23 mouse cellular contexts compared by ENCODE assay signal in the genomic region with DNA sequence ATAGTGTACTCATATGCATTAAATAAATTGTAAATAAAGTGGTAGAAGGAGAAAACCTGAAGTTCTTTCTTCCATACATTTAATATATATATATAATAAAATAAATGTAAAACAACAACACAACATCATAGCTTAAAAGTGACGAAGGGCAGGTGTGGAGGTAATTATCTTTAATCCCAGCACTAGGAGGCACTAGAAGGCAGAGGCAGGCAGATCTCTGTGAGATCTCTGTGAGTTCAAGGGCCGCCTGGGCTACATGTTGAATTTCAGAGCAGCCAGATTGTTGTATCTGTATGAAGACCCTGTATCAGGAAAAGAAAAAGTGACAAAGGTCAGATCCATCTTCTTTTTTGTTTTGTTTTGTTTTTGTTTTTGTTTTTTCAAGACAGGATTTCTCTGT. TPM values are rescaled to one million over a fixed set of nuclear protein-coding genes. Genes with fewer than 3 reads are reported as not detected.
DNase-seq lines count a peak whose midpoint lies in the region; ATAC-seq and TF ChIP-seq lines count a peak whose summit lies in the region.
"Had no signal": no experiment of that assay in that cellular context is flagged by ENCODE, and none has a peak within 500 bp of the region (broad histone marks: within the 10 kb centered on the region; RNA-seq: fewer than 3 reads in every experiment).

No protein-coding gene starts in this region.

- no peaks in the 10 kb centered on the region for H3K9me3 ChIP-seq in embryonic facial prominence, embryonic 10.5 days
- H3K9me3 ChIP-seq: heart, embryonic 13.5 days; hindbrain, embryonic 15.5 days; limb, embryonic 12.5 days; liver, embryonic 13.5 days; midbrain, embryonic 13.5 days; stomach, embryonic 15.5 days had no signal

- 86% methylated on average over 2 of the region's 2 CpGs for WGBS in heart, adult 2 months
- WGBS in embryonic facial prominence, embryonic 10.5 days: 86% methylated on average over 2 of the region's 2 CpGs

- no peak overlapping the region for H3K27ac ChIP-seq in heart, adult 2 months
- H3K27ac ChIP-seq in bone marrow macrophage, adult 2 months (ENCODE audit: insufficient read depth, low read depth, low read length): 0 out of 2 replicates have a peak overlapping the region, but pooled peaks have one; percentile 32
- no peak overlapping the region for H3K27ac ChIP-seq in embryonic facial prominence, embryonic 10.5 days (replicated peaks)
- H3K27ac ChIP-seq: heart, embryonic 13.5 days; hindbrain, embryonic 15.5 days; limb, embryonic 12.5 days; liver, embryonic 13.5 days; midbrain, embryonic 13.5 days; stomach, embryonic 15.5 days had no signal

- no peaks in the 10 kb centered on the region for H3K27me3 ChIP-seq in heart, adult 2 months (ENCODE audit: control insufficient read depth, insufficient read depth, low read length)
- no peaks in the 10 kb centered on the region for H3K27me3 ChIP-seq in embryonic facial prominence, embryonic 10.5 days (replicated peaks; ENCODE audit: low read depth, poor library complexity, severe bottlenecking)
- H3K27me3 ChIP-seq: heart, embryonic 13.5 days; hindbrain, embryonic 15.5 days; limb, embryonic 12.5 days; liver, embryonic 13.5 days; midbrain, embryonic 13.5 days; stomach, embryonic 15.5 days had no signal

- no peak overlapping the region for H3K4me3 ChIP-seq in heart, adult 2 months
- no peak overlapping the region for H3K4me3 ChIP-seq in bone marrow macrophage, adult 2 months (ENCODE audit: insufficient read depth, low read length)
- no peak overlapping the region for H3K4me3 ChIP-seq in embryonic facial prominence, embryonic 10.5 days
- H3K4me3 ChIP-seq: heart, embryonic 13.5 days; hindbrain, embryonic 15.5 days; limb, embryonic 12.5 days; liver, embryonic 13.5 days; midbrain, embryonic 13.5 days; stomach, embryonic 15.5 days had no signal

- no peak for DNase-seq in heart, adult 2 months
- no peak for DNase-seq in heart, postnatal 25 days (ENCODE audit: low spot score)
- DNase-seq in thymus, postnatal 14 days: peak; percentile 18
- no peak for DNase-seq in thymus, postnatal 4 days
- DNase-seq in embryo, embryonic 10 days (ENCODE audit: low spot score): no peak
- DNase-seq in embryonic facial prominence, embryonic 10.5 days (ENCODE audit: low spot score): no peak
- DNase-seq: adrenal gland, adult 2 months; cerebellum, adult 11 months; cerebellum, postnatal 25 days; heart, adult 11 months; heart, postnatal 36 days; kidney, adult 8-10 months; kidney, postnatal 14 days; liver, embryonic 13.5 days; right cerebral cortex, postnatal 14 days; thymus, adult 2 months had no signal

- H3K79me2 ChIP-seq in heart, adult 2 months (replicated peaks; ENCODE audit: control insufficient read depth, insufficient read depth, low read length): peaks cover 6% of the 10 kb centered on the region

- intact Hi-C loops in heart, adult 2 months (cut with DNase I): loop anchor here (5.0 kb wide), 2 partner anchors 44 to 94 kb away; partner anchors contain the start of gene Fos
- intact Hi-C loops in heart, postnatal 25 days (cut with DNase I): no loop called here

- no peak for TF ChIP-seq POLR2A in heart, adult 2 months (IDR thresholded peaks at IDR 0.05; ENCODE audit: insufficient read depth, low read depth, low read length)
- no peak for TF ChIP-seq POLR2A in bone marrow macrophage, adult 2 months (IDR thresholded peaks at IDR 0.05; ENCODE audit: borderline replicate concordance, low read depth, low read length)

- H3K9ac ChIP-seq in heart, adult 2 months (ENCODE audit: low read depth, low read length): no peak overlapping the region
- H3K9ac ChIP-seq: heart, embryonic 13.5 days; hindbrain, embryonic 15.5 days; limb, embryonic 12.5 days; liver, embryonic 13.5 days; midbrain, embryonic 13.5 days; stomach, embryonic 15.5 days had no signal

- peak; percentile 41 for TF ChIP-seq CTCF in heart, adult 2 months (IDR thresholded peaks at IDR 0.05)
- peak; percentile 19; the same call in 1 of the 2 replicates for TF ChIP-seq CTCF in bone marrow macrophage, adult 2 months (IDR thresholded peaks at IDR 0.05; ENCODE audit: low read depth, low read length)

- TF ChIP-seq EP300 in heart, adult 2 months (IDR thresholded peaks at IDR 0.05; ENCODE audit: insufficient read depth, low read depth, low read length): no peak

- peaks cover 4% of the 10 kb centered on the region for H3K4me1 ChIP-seq in heart, adult 2 months (ENCODE audit: control insufficient read depth, insufficient read depth, low read length)
- H3K4me1 ChIP-seq in bone marrow macrophage, adult 2 months (ENCODE audit: control insufficient read depth, insufficient read depth, low read length): peaks cover 47% of the 10 kb centered on the region
- peaks cover 9% of the 10 kb centered on the region for H3K4me1 ChIP-seq in embryonic facial prominence, embryonic 10.5 days
- H3K4me1 ChIP-seq: stomach, embryonic 15.5 days had no signal

- ATAC-seq in inflammation-experienced regulatory T-cells, adult 6 months: no peak
- ATAC-seq: midbrain, embryonic 13.5 days had no signal

- H3K36me3 ChIP-seq in heart, adult 2 months (ENCODE audit: control insufficient read depth, insufficient read depth, low read length): no peaks in the 10 kb centered on the region
- H3K36me3 ChIP-seq in embryonic facial prominence, embryonic 10.5 days (replicated peaks): no peaks in the 10 kb centered on the region
- H3K36me3 ChIP-seq: heart, embryonic 13.5 days; hindbrain, embryonic 15.5 days; limb, embryonic 12.5 days; liver, embryonic 13.5 days; midbrain, embryonic 13.5 days; stomach, embryonic 15.5 days had no signal

RNA-seq across cellular contexts. Expression of gene Tmed10, which starts 3.6 kb away (rescaled TPM):
- total RNA-seq in heart, adult 2 months (2021): 100 to 1,000 TPM; 164 to 186 TPM
- polyA plus RNA-seq in heart, adult 2 months (2012; rRNA removed): 108 and 130 TPM in 2 replicates
- 100 to 1,000 TPM; 155 to 163 TPM for total RNA-seq in heart, postnatal 25 days (2021)
- polyA plus RNA-seq in bone marrow macrophage, adult 2 months (2012; ENCODE audit: insufficient read depth, insufficient read length, missing spikeins): 291 and 303 TPM in 2 replicates
- polyA plus RNA-seq in inflammation-experienced regulatory T-cells, adult 6 months (2017; shearing (Covaris generic)): 100 to 1,000 TPM; 186 to 239 (median 213) TPM
- polyA plus RNA-seq in embryonic facial prominence, embryonic 10.5 days (2016; fragmentation: Nextera tagmentation; extraction: Ambion mirVana): 243 and 251 TPM in 2 replicates

RNA-seq across cellular contexts. Expression of gene Nek9, which starts 39.1 kb away (rescaled TPM):
- 100 to 1,000 TPM; 107 to 116 TPM for total RNA-seq in heart, adult 2 months (2021)
- polyA plus RNA-seq in heart, adult 2 months (2012; rRNA removed): 41.6 and 74.4 TPM in 2 replicates
- 10 to 100 TPM; 90.6 to 93.4 TPM for total RNA-seq in heart, postnatal 25 days (2021)
- polyA plus RNA-seq in bone marrow macrophage, adult 2 months (2012; ENCODE audit: insufficient read depth, insufficient read length, missing spikeins): 46.6 and 52.4 TPM in 2 replicates
- 10 to 100 TPM in 2 of 3 experiments, 1 to 10 TPM in 1; 9.7 to 13.6 (median 10.8) TPM for polyA plus RNA-seq in inflammation-experienced regulatory T-cells, adult 6 months (2017; shearing (Covaris generic))
- 24.5 and 26.6 TPM in 2 replicates for polyA plus RNA-seq in embryonic facial prominence, embryonic 10.5 days (2016; fragmentation: Nextera tagmentation; extraction: Ambion mirVana)
